ENCODE assay signal across 8 mouse cellular contexts in the genomic region with DNA sequence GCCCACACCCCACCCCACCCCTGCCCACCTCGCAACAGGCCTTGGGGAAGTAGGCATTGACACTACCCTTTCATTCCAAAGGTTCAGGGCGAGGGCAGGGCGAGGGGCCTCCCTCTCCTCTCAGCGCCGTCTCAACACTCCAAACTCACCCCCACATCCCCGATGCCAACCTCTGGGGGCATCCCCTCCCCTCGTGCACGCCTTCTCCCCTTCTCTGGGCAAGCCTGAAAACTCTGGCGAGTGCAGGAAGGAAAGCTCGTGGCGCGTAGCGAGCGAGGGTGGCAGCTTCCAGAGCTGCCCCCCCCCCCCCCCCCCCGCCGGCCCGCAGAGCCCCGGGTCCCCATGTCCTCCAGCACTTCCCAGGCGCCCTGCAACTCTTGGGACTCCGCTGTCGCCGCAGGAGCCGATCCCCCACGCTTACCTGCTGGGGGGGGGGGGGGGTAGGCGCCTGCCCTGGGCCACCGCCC. TPM values are rescaled to one million over a fixed set of nuclear protein-coding genes. Genes with fewer than 3 reads are reported as not detected.
DNase-seq lines count a peak whose midpoint lies in the region; ATAC-seq and TF ChIP-seq lines count a peak whose summit lies in the region.

No protein-coding gene starts in this region.

- no peak for TF ChIP-seq EP300 in liver, postnatal 0 days (IDR thresholded peaks at IDR 0.05; ENCODE audit: low read depth)

- peak overlapping the region; percentile 82 for H3K4me3 ChIP-seq in embryonic facial prominence, embryonic 14.5 days (ENCODE audit: low read depth, low read length)
- H3K4me3 ChIP-seq in hindbrain, postnatal 0 days (ENCODE audit: low read length) = peak overlapping the region; percentile 89
- peak overlapping the region; percentile 89 for H3K4me3 ChIP-seq in liver, postnatal 0 days (ENCODE audit: low read depth, low read length)

- H3K4me2 ChIP-seq in embryonic facial prominence, embryonic 14.5 days (ENCODE audit: low read depth, low read length) = peak overlapping the region; percentile 87
- peak overlapping the region; percentile 86 for H3K4me2 ChIP-seq in hindbrain, postnatal 0 days (ENCODE audit: low read depth, low read length)
- peak overlapping the region; percentile 95 for H3K4me2 ChIP-seq in liver, postnatal 0 days (ENCODE audit: low read depth, low read length)

- peaks cover 19% of the 10 kb centered on the region for H3K4me1 ChIP-seq in embryonic facial prominence, embryonic 14.5 days (ENCODE audit: control insufficient read depth, insufficient read depth, low read length)
- H3K4me1 ChIP-seq in hindbrain, postnatal 0 days (ENCODE audit: insufficient read depth, low read length) = peaks cover 9% of the 10 kb centered on the region
- peaks cover 39% of the 10 kb centered on the region for H3K4me1 ChIP-seq in liver, postnatal 0 days (ENCODE audit: insufficient read depth)

- ATAC-seq in embryonic facial prominence, embryonic 14.5 days (ENCODE audit: low read depth) = peak; percentile 19
- peak; percentile 68 for ATAC-seq in hindbrain, postnatal 0 days
- peak; percentile 11 for ATAC-seq in liver, postnatal 0 days

- H3K9ac ChIP-seq in embryonic facial prominence, embryonic 14.5 days (ENCODE audit: low read depth, low read length) = peak overlapping the region; percentile 91
- H3K9ac ChIP-seq in hindbrain, postnatal 0 days (replicated peaks; ENCODE audit: low read length) = peak overlapping the region; percentile 86
- H3K9ac ChIP-seq in liver, postnatal 0 days (replicated peaks) = peak overlapping the region; percentile 90

- H3K27ac ChIP-seq in embryonic facial prominence, embryonic 14.5 days (replicated peaks; ENCODE audit: low read depth, low read length) = peak overlapping the region; percentile 89
- H3K27ac ChIP-seq in hindbrain, postnatal 0 days = peak overlapping the region; percentile 81
- peak overlapping the region; percentile 84 for H3K27ac ChIP-seq in liver, postnatal 0 days (ENCODE audit: low read depth)

- TF ChIP-seq CTCF in hindbrain, postnatal 0 days (IDR thresholded peaks at IDR 0.05; ENCODE audit: low read depth) = no peak
- no peak for TF ChIP-seq CTCF in liver, postnatal 0 days (IDR thresholded peaks at IDR 0.05; ENCODE audit: low read depth)

- H3K36me3 ChIP-seq in embryonic facial prominence, embryonic 14.5 days (ENCODE audit: control insufficient read depth, insufficient read depth, low read length) = peaks cover 10% of the 10 kb centered on the region
- H3K36me3 ChIP-seq in hindbrain, postnatal 0 days (ENCODE audit: insufficient read depth, low read length) = peaks cover 4% of the 10 kb centered on the region
- peaks cover 3% of the 10 kb centered on the region for H3K36me3 ChIP-seq in liver, postnatal 0 days (replicated peaks; ENCODE audit: insufficient read depth, low read length)
- no peaks in the 10 kb centered on the region for H3K36me3 ChIP-seq in splenic B cell, adult 2 months (ENCODE audit: control insufficient read depth, insufficient read depth, low read length, poor library complexity, severe bottlenecking)

- peak; percentile 27 for DNase-seq in cerebellum, adult 11 months
- no peak for DNase-seq in cerebellum, adult 8-10 months
- DNase-seq in B cell, adult 2 months = peak; percentile 30 to 33
- DNase-seq in embryonic facial prominence, embryonic 14.5 days (ENCODE audit: low spot score) = no peak
- peak; percentile 31 for DNase-seq in hindbrain, postnatal 0 days (ENCODE audit: low spot score)
- DNase-seq in liver, postnatal 0 days = peak; percentile 50
- DNase-seq in splenic B cell, adult 2 months (ENCODE audit: low read depth, low spot score) = peak; percentile 18
- DNase-seq in testis, postnatal 14 days (ENCODE audit: low spot score) = no peak

- no peaks in the 10 kb centered on the region for H3K27me3 ChIP-seq in embryonic facial prominence, embryonic 14.5 days (replicated peaks; ENCODE audit: control insufficient read depth, insufficient read depth, low read length)
- no peaks in the 10 kb centered on the region for H3K27me3 ChIP-seq in hindbrain, postnatal 0 days (ENCODE audit: insufficient read depth, low read length)
- no peaks in the 10 kb centered on the region for H3K27me3 ChIP-seq in liver, postnatal 0 days (ENCODE audit: insufficient read depth, low read length)
- peaks cover 5% of the 10 kb centered on the region; the same call in 1 of the 2 replicates for H3K27me3 ChIP-seq in splenic B cell, adult 2 months (ENCODE audit: control insufficient read depth, insufficient read depth, low read length, poor library complexity, severe bottlenecking)

- no peaks in the 10 kb centered on the region for H3K9me3 ChIP-seq in embryonic facial prominence, embryonic 14.5 days (ENCODE audit: control insufficient read depth, low read length)
- no peaks in the 10 kb centered on the region for H3K9me3 ChIP-seq in hindbrain, postnatal 0 days (ENCODE audit: low read length)
- no peaks in the 10 kb centered on the region for H3K9me3 ChIP-seq in liver, postnatal 0 days (ENCODE audit: low read length)

- 0% methylated on average over 4 of the region's 26 CpGs for WGBS in embryonic facial prominence, embryonic 14.5 days
- 2% methylated on average over 7 of the region's 26 CpGs for WGBS in hindbrain, postnatal 0 days
- WGBS in liver, postnatal 0 days (ENCODE audit: insufficient replicate concordance) = 0% methylated on average over 6 of the region's 26 CpGs

RNA-seq across cellular contexts. Expression of a gene that starts 1.1 kb away (rescaled TPM):
- polyA plus RNA-seq in embryonic facial prominence, embryonic 14.5 days (2014; fragmentation: Nextera tagmentation; extraction: Ambion mirVana) = 14.9 and 18.8 TPM in 2 replicates
- 35.1 and 43.2 TPM in 2 replicates for total RNA-seq in hindbrain, postnatal 0 days (2014; rRNA removed)
- 5.8 and 6.2 TPM in 2 replicates for polyA plus RNA-seq in hindbrain, postnatal 0 days (2015; fragmentation: Nextera tagmentation; extraction: Ambion mirVana)
- polyA plus RNA-seq in liver, postnatal 0 days (2015; fragmentation: Nextera tagmentation; extraction: Ambion mirVana) = 5.3 and 7.7 TPM in 2 replicates

RNA-seq across cellular contexts. Expression of a gene that starts 21.8 kb away (rescaled TPM):
- polyA plus RNA-seq in embryonic facial prominence, embryonic 14.5 days (2014; fragmentation: Nextera tagmentation; extraction: Ambion mirVana) = 29.0 and 37.0 TPM in 2 replicates
- total RNA-seq in hindbrain, postnatal 0 days (2014; rRNA removed) = 166 and 183 TPM in 2 replicates
- 75.0 and 83.1 TPM in 2 replicates for polyA plus RNA-seq in hindbrain, postnatal 0 days (2015; fragmentation: Nextera tagmentation; extraction: Ambion mirVana)
- polyA plus RNA-seq in liver, postnatal 0 days (2015; fragmentation: Nextera tagmentation; extraction: Ambion mirVana) = 0.38 and 0.58 TPM in 2 replicates

RNA-seq across cellular contexts. Expression of a gene that starts 38.0 kb away (rescaled TPM):
- not detected in 2 replicates for polyA plus RNA-seq in embryonic facial prominence, embryonic 14.5 days (2014; fragmentation: Nextera tagmentation; extraction: Ambion mirVana)
- not detected in 2 replicates for total RNA-seq in hindbrain, postnatal 0 days (2014; rRNA removed)
- not detected in 2 replicates for polyA plus RNA-seq in hindbrain, postnatal 0 days (2015; fragmentation: Nextera tagmentation; extraction: Ambion mirVana)
- not detected in 2 replicates for polyA plus RNA-seq in liver, postnatal 0 days (2015; fragmentation: Nextera tagmentation; extraction: Ambion mirVana)

RNA-seq across cellular contexts. Expression of a gene that starts 38.1 kb away (rescaled TPM):
- 47.9 and 51.3 TPM in 2 replicates for polyA plus RNA-seq in embryonic facial prominence, embryonic 14.5 days (2014; fragmentation: Nextera tagmentation; extraction: Ambion mirVana)
- total RNA-seq in hindbrain, postnatal 0 days (2014; rRNA removed) = 31.2 and 42.4 TPM in 2 replicates
- polyA plus RNA-seq in hindbrain, postnatal 0 days (2015; fragmentation: Nextera tagmentation; extraction: Ambion mirVana) = 42.7 and 42.9 TPM in 2 replicates
- 14.9 and 17.0 TPM in 2 replicates for polyA plus RNA-seq in liver, postnatal 0 days (2015; fragmentation: Nextera tagmentation; extraction: Ambion mirVana)

RNA-seq across cellular contexts. Expression of a gene that starts 53.9 kb away (rescaled TPM):
- polyA plus RNA-seq in embryonic facial prominence, embryonic 14.5 days (2014; fragmentation: Nextera tagmentation; extraction: Ambion mirVana) = 21.5 and 23.4 TPM in 2 replicates
- 52.9 and 68.7 TPM in 2 replicates for total RNA-seq in hindbrain, postnatal 0 days (2014; rRNA removed)
- polyA plus RNA-seq in hindbrain, postnatal 0 days (2015; fragmentation: Nextera tagmentation; extraction: Ambion mirVana) = 20.1 and 23.4 TPM in 2 replicates
- 4.7 and 9.2 TPM in 2 replicates for polyA plus RNA-seq in liver, postnatal 0 days (2015; fragmentation: Nextera tagmentation; extraction: Ambion mirVana)

Comparison
In these comparisons a context has a peak if more than half of its experiments do, and no peak if none do; other contexts are left out.
1. DNase-seq: peak in cerebellum, adult 11 months (single experiment), B cell, adult 2 months (2 of 2), hindbrain, postnatal 0 days (single experiment), liver, postnatal 0 days (single experiment) and splenic B cell, adult 2 months (single experiment); none in cerebellum, adult 8-10 months (single experiment), embryonic facial prominence, embryonic 14.5 days (single experiment) and testis, postnatal 14 days (single experiment).
2. ATAC-seq: peak in every context shown above with its lines; median percentile 68 in hindbrain, postnatal 0 days; 19 in embryonic facial prominence, embryonic 14.5 days; 11 in liver, postnatal 0 days.
3. RNA of a gene that starts 21.8 kb away (polyA plus RNA-seq): 75.0 to 83.1 TPM in hindbrain, postnatal 0 days and 29.0 to 37.0 TPM in embryonic facial prominence, embryonic 14.5 days; 0.38 to 0.58 TPM in liver, postnatal 0 days; every median in the first group is over 10 times any median in the second.
4. Peak in every context shown above with its lines, with median percentiles within 50 percentile points of each other: H3K27ac ChIP-seq, H3K4me2 ChIP-seq, H3K4me3 ChIP-seq and H3K9ac ChIP-seq.